8 mouse cellular contexts compared by ENCODE assay signal in genomic region chr11:84141752-84142151, GRCm38 (mm10). TPM values are rescaled to one million over a fixed set of nuclear protein-coding genes. Genes with fewer than 3 reads are reported as not detected.
DNase-seq lines count a peak whose midpoint lies in the region; ATAC-seq and TF ChIP-seq lines count a peak whose summit lies in the region.

No protein-coding gene starts in this region.

- H3K4me1 ChIP-seq in kidney, embryonic 15.5 days, result no peaks in the 10 kb centered on the region
- H3K4me1 ChIP-seq in ES-Bruce4 (ENCODE audit: control insufficient read depth, insufficient read depth, low read length), result no peaks in the 10 kb centered on the region
- no peaks in the 10 kb centered on the region for H3K4me1 ChIP-seq in midbrain, postnatal 0 days (ENCODE audit: insufficient read depth, low read length)

- no peak for TF ChIP-seq POLR2A in ES-Bruce4 (IDR thresholded peaks at IDR 0.05; ENCODE audit: insufficient read depth, low read length)

- no peak overlapping the region for H3K4me2 ChIP-seq in kidney, embryonic 15.5 days
- H3K4me2 ChIP-seq in midbrain, postnatal 0 days (ENCODE audit: low read depth, low read length, poor library complexity, severe bottlenecking), result no peak overlapping the region

- no peaks in the 10 kb centered on the region for H3K9me3 ChIP-seq in kidney, embryonic 15.5 days (replicated peaks)
- H3K9me3 ChIP-seq in ES-Bruce4 (replicated peaks; ENCODE audit: control insufficient read depth, insufficient read depth, low read length, poor library complexity, severe bottlenecking), result no peaks in the 10 kb centered on the region
- H3K9me3 ChIP-seq in midbrain, postnatal 0 days (ENCODE audit: low read length), result no peaks in the 10 kb centered on the region

- 55% methylated on average over 2 of the region's 2 CpGs for WGBS in kidney, embryonic 15.5 days
- 53% methylated on average over 2 of the region's 2 CpGs for WGBS in midbrain, postnatal 0 days

- no peak overlapping the region for H3K4me3 ChIP-seq in kidney, embryonic 15.5 days (replicated peaks)
- no peak overlapping the region for H3K4me3 ChIP-seq in ES-Bruce4 (ENCODE audit: low read depth, low read length)
- H3K4me3 ChIP-seq in midbrain, postnatal 0 days (ENCODE audit: low read depth, low read length), result no peak overlapping the region

- H3K27ac ChIP-seq in kidney, embryonic 15.5 days, result no peak overlapping the region
- H3K27ac ChIP-seq in ES-Bruce4 (ENCODE audit: insufficient read depth, low read length), result no peak overlapping the region
- H3K27ac ChIP-seq in midbrain, postnatal 0 days (ENCODE audit: low read depth, low read length), result no peak overlapping the region

- no peak for TF ChIP-seq EP300 in ES-Bruce4 (IDR thresholded peaks at IDR 0.05; ENCODE audit: insufficient read depth, low read depth, low read length)

- no peaks in the 10 kb centered on the region for H3K36me3 ChIP-seq in kidney, embryonic 15.5 days
- no peaks in the 10 kb centered on the region for H3K36me3 ChIP-seq in ES-Bruce4 (ENCODE audit: control insufficient read depth, insufficient read depth, low read length, poor library complexity, severe bottlenecking)
- H3K36me3 ChIP-seq in midbrain, postnatal 0 days (ENCODE audit: insufficient read depth, low read length), result no peaks in the 10 kb centered on the region

- no peak overlapping the region for H3K9ac ChIP-seq in kidney, embryonic 15.5 days
- H3K9ac ChIP-seq in ES-Bruce4 (ENCODE audit: low read depth, poor library complexity, severe bottlenecking), result no peak overlapping the region
- H3K9ac ChIP-seq in midbrain, postnatal 0 days (replicated peaks; ENCODE audit: low read length, poor library complexity, severe bottlenecking), result no peak overlapping the region

- DNase-seq in kidney, adult 11 months, result peak; percentile 49
- DNase-seq in adrenal gland, adult (ENCODE audit: inconsistent age in 2 of 2, low spot score in 1 of 2), result peak; percentile 41 to 86
- peak; percentile 45 for DNase-seq in embryo, embryonic 9.5 days (ENCODE audit: extremely low spot score)
- DNase-seq in layer of hippocampus, adult 11-12 months (ENCODE audit: low spot score), result peak; percentile 64
- peak; percentile 74 for DNase-seq in midbrain, postnatal 0 days (ENCODE audit: low spot score)
- DNase-seq in thymus, postnatal 36 days, result peak; percentile 23 to 40

- ATAC-seq in kidney, embryonic 15.5 days (replicated peaks; ENCODE audit: low FRiP score), result no peak
- ATAC-seq in midbrain, postnatal 0 days (ENCODE audit: low FRiP score), result no peak

- TF ChIP-seq CTCF in ES-Bruce4 (IDR thresholded peaks at IDR 0.05; ENCODE audit: low read depth, low read length), result peak; percentile 11
- peak; percentile 83 for TF ChIP-seq CTCF in midbrain, postnatal 0 days (IDR thresholded peaks at IDR 0.05)

- no peaks in the 10 kb centered on the region for H3K27me3 ChIP-seq in kidney, embryonic 15.5 days
- H3K27me3 ChIP-seq in ES-Bruce4 (ENCODE audit: control insufficient read depth, insufficient read depth, low read length, poor library complexity, severe bottlenecking), result no peaks in the 10 kb centered on the region
- no peaks in the 10 kb centered on the region for H3K27me3 ChIP-seq in midbrain, postnatal 0 days (ENCODE audit: insufficient read depth, low read length)

RNA-seq across cellular contexts. Expression of gene Acaca, which starts 12.3 kb away (rescaled TPM):
- polyA plus RNA-seq in kidney, embryonic 15.5 days (2015; fragmentation: Nextera tagmentation; extraction: Ambion mirVana), result 11.6 and 14.4 TPM in 2 replicates
- polyA plus RNA-seq in ES-Bruce4 (2011; ENCODE audit: insufficient read depth, insufficient read length, low read depth, missing spikeins), result 49.5 and 50.3 TPM in 2 replicates
- 123 and 139 TPM in 2 replicates for total RNA-seq in midbrain, postnatal 0 days (2014; rRNA removed)
- 17.2 and 19.3 TPM in 2 replicates for polyA plus RNA-seq in midbrain, postnatal 0 days (2015; fragmentation: Nextera tagmentation; extraction: Ambion mirVana)

RNA-seq across cellular contexts. Expression of gene Tada2a, which starts 12.4 kb away (rescaled TPM):
- polyA plus RNA-seq in kidney, embryonic 15.5 days (2015; fragmentation: Nextera tagmentation; extraction: Ambion mirVana), result 34.6 and 35.1 TPM in 2 replicates
- 95.8 and 99.3 TPM in 2 replicates for polyA plus RNA-seq in ES-Bruce4 (2011; ENCODE audit: insufficient read depth, insufficient read length, low read depth, missing spikeins)
- total RNA-seq in midbrain, postnatal 0 days (2014; rRNA removed), result 20.3 and 21.4 TPM in 2 replicates
- 25.8 and 25.9 TPM in 2 replicates for polyA plus RNA-seq in midbrain, postnatal 0 days (2015; fragmentation: Nextera tagmentation; extraction: Ambion mirVana)

RNA-seq across cellular contexts. Expression of gene Gm11437, which starts 25.5 kb away (rescaled TPM):
- polyA plus RNA-seq in kidney, embryonic 15.5 days (2015; fragmentation: Nextera tagmentation; extraction: Ambion mirVana), result 0.12 TPM in 1 of 2 replicates, not detected in the other
- not detected in 2 replicates for polyA plus RNA-seq in ES-Bruce4 (2011; ENCODE audit: insufficient read depth, insufficient read length, low read depth, missing spikeins)
- total RNA-seq in midbrain, postnatal 0 days (2014; rRNA removed), result not detected in 2 replicates
- polyA plus RNA-seq in midbrain, postnatal 0 days (2015; fragmentation: Nextera tagmentation; extraction: Ambion mirVana), result 0.16 TPM in 1 of 2 replicates, not detected in the other
